Mouse (Mus musculus): ENCODE data around the gene Mdm2. TPM values are rescaled to one million over a fixed set of nuclear protein-coding genes. Genes with fewer than 3 reads are reported as not detected.

Gene Mdm2
- polyA plus RNA-seq, 1 experiment, result 37.2 TPM

GRCm38 (mm10) chr10:117728574-117728973 lies 18.0 kb upstream of the Mdm2 start:
- Histone ChIP-seq H3K4me3 (ENCODE audit: extremely low read depth, insufficient read depth, insufficient read length) (no peak overlapping the region), H3K4me1 (ENCODE audit: control insufficient read depth, insufficient read depth, insufficient read length) (no peaks in the 10 kb centered on the region), H3K36me3 (ENCODE audit: control insufficient read depth, insufficient read depth, low read length) (no peaks in the 10 kb centered on the region), H3K27ac (ENCODE audit: insufficient read depth, low read length) (no peak overlapping the region), H3K27me3 (ENCODE audit: control insufficient read depth, insufficient read depth, low read length) (no peaks in the 10 kb centered on the region)
- TF ChIP-seq POLR2A (IDR thresholded peaks at IDR 0.05; ENCODE audit: low read depth, low read length) (no peak), CTCF (IDR thresholded peaks at IDR 0.05; ENCODE audit: extremely low read depth, insufficient read depth, insufficient read length, insufficient replicate concordance) (no peak)
- no peak for DNase-seq (ENCODE audit: low read depth in 1 of 2, low spot score in 2 of 2)
- 79% methylated on average over 5 of the region's 5 CpGs for WGBS

GRCm38 (mm10) chr10:117727518-117728110 lies 17.1 kb upstream of the Mdm2 start:
- no peak overlapping the region for H3K27ac ChIP-seq (ENCODE audit: insufficient read depth, low read length)
- no peak overlapping the region for H3K4me3 ChIP-seq (ENCODE audit: extremely low read depth, insufficient read depth, insufficient read length)
- no peaks in the 10 kb centered on the region for H3K4me1 ChIP-seq (ENCODE audit: control insufficient read depth, insufficient read depth, insufficient read length)
- DNase-seq (ENCODE audit: low read depth in 1 of 2, low spot score in 2 of 2), result no peak
- TF ChIP-seq CTCF (IDR thresholded peaks at IDR 0.05; ENCODE audit: extremely low read depth, insufficient read depth, insufficient read length, insufficient replicate concordance) (no peak), POLR2A (IDR thresholded peaks at IDR 0.05; ENCODE audit: low read depth, low read length) (no peak)
- no peaks in the 10 kb centered on the region for H3K27me3 ChIP-seq (ENCODE audit: control insufficient read depth, insufficient read depth, low read length)
- H3K36me3 ChIP-seq (ENCODE audit: control insufficient read depth, insufficient read depth, low read length), result no peaks in the 10 kb centered on the region
- WGBS, result 92% methylated on average over 9 of the region's 9 CpGs

- Histone ChIP-seq H3K36me3 (ENCODE audit: control insufficient read depth, insufficient read depth, low read length) (no peaks in the 10 kb centered on the region), H3K4me3 (ENCODE audit: extremely low read depth, insufficient read depth, insufficient read length) (no peak overlapping the region), H3K4me1 (ENCODE audit: control insufficient read depth, insufficient read depth, insufficient read length) (no peaks in the 10 kb centered on the region), H3K27ac (ENCODE audit: insufficient read depth, low read length) (no peak overlapping the region), H3K27me3 (ENCODE audit: control insufficient read depth, insufficient read depth, low read length) (no peaks in the 10 kb centered on the region)
- DNase-seq (ENCODE audit: low read depth in 1 of 2, low spot score in 2 of 2), result no peak
- no peak for TF ChIP-seq CTCF (IDR thresholded peaks at IDR 0.05; ENCODE audit: extremely low read depth, insufficient read depth, insufficient read length, insufficient replicate concordance)
- no peak for TF ChIP-seq POLR2A (IDR thresholded peaks at IDR 0.05; ENCODE audit: low read depth, low read length)
- WGBS, result 92% methylated on average over 4 of the region's 4 CpGs
These were observed 16.4 kb upstream of the Mdm2 start for GRCm38 (mm10) chr10:117726888-117727385.

- Histone ChIP-seq H3K27ac (ENCODE audit: insufficient read depth, low read length) (no peak overlapping the region), H3K27me3 (ENCODE audit: control insufficient read depth, insufficient read depth, low read length) (no peaks in the 10 kb centered on the region), H3K4me1 (ENCODE audit: control insufficient read depth, insufficient read depth, insufficient read length) (no peaks in the 10 kb centered on the region), H3K36me3 (ENCODE audit: control insufficient read depth, insufficient read depth, low read length) (no peaks in the 10 kb centered on the region), H3K4me3 (ENCODE audit: extremely low read depth, insufficient read depth, insufficient read length) (no peak overlapping the region)
- WGBS, result 93% methylated on average over 4 of the region's 4 CpGs
- no peak for DNase-seq (ENCODE audit: low read depth in 1 of 2, low spot score in 2 of 2)
- TF ChIP-seq POLR2A (IDR thresholded peaks at IDR 0.05; ENCODE audit: low read depth, low read length), result no peak
- no peak for TF ChIP-seq CTCF (IDR thresholded peaks at IDR 0.05; ENCODE audit: extremely low read depth, insufficient read depth, insufficient read length, insufficient replicate concordance)
These were observed 15.8 kb upstream of the Mdm2 start for GRCm38 (mm10) chr10:117726350-117726749.

GRCm38 (mm10) chr10:117725671-117726070 lies 15.1 kb upstream of the Mdm2 start:
- no peak for DNase-seq (ENCODE audit: low read depth in 1 of 2, low spot score in 2 of 2)
- Histone ChIP-seq H3K4me3 (ENCODE audit: extremely low read depth, insufficient read depth, insufficient read length) (no peak overlapping the region), H3K4me1 (ENCODE audit: control insufficient read depth, insufficient read depth, insufficient read length) (no peaks in the 10 kb centered on the region), H3K36me3 (ENCODE audit: control insufficient read depth, insufficient read depth, low read length) (no peaks in the 10 kb centered on the region), H3K27ac (ENCODE audit: insufficient read depth, low read length) (no peak overlapping the region), H3K27me3 (ENCODE audit: control insufficient read depth, insufficient read depth, low read length) (no peaks in the 10 kb centered on the region)
- 86% methylated on average over 7 of the region's 7 CpGs for WGBS
- TF ChIP-seq POLR2A (IDR thresholded peaks at IDR 0.05; ENCODE audit: low read depth, low read length), result no peak
- no peak for TF ChIP-seq CTCF (IDR thresholded peaks at IDR 0.05; ENCODE audit: extremely low read depth, insufficient read depth, insufficient read length, insufficient replicate concordance)

- no peak overlapping the region for H3K4me3 ChIP-seq (ENCODE audit: extremely low read depth, insufficient read depth, insufficient read length)
- H3K27me3 ChIP-seq (ENCODE audit: control insufficient read depth, insufficient read depth, low read length), result no peaks in the 10 kb centered on the region
- whole genome bisulfite sequencing, result 91% methylated on average over 3 of the region's 3 CpGs
- DNase-seq (ENCODE audit: low read depth in 1 of 2, low spot score in 2 of 2), result no peak
- H3K4me1 ChIP-seq (ENCODE audit: control insufficient read depth, insufficient read depth, insufficient read length), result peaks cover 2% of the 10 kb centered on the region; the same call in 1 of the 2 replicates
- H3K36me3 ChIP-seq (ENCODE audit: control insufficient read depth, insufficient read depth, low read length), result no peaks in the 10 kb centered on the region
- TF ChIP-seq CTCF (IDR thresholded peaks at IDR 0.05; ENCODE audit: extremely low read depth, insufficient read depth, insufficient read length, insufficient replicate concordance), result no peak
- no peak for TF ChIP-seq POLR2A (IDR thresholded peaks at IDR 0.05; ENCODE audit: low read depth, low read length)
- no peak overlapping the region for H3K27ac ChIP-seq (ENCODE audit: insufficient read depth, low read length)
These were observed 14.3 kb upstream of the Mdm2 start for GRCm38 (mm10) chr10:117724804-117725361.

GRCm38 (mm10) chr10:117724136-117724718 lies 13.7 kb upstream of the Mdm2 start:
- DNase-seq (ENCODE audit: low read depth in 1 of 2, low spot score in 2 of 2), result no peak
- Histone ChIP-seq H3K27ac (ENCODE audit: insufficient read depth, low read length) (no peak overlapping the region), H3K4me3 (ENCODE audit: extremely low read depth, insufficient read depth, insufficient read length) (no peak overlapping the region), H3K4me1 (ENCODE audit: control insufficient read depth, insufficient read depth, insufficient read length) (peaks cover 2% of the 10 kb centered on the region; the same call in 1 of the 2 replicates), H3K36me3 (ENCODE audit: control insufficient read depth, insufficient read depth, low read length) (no peaks in the 10 kb centered on the region), H3K27me3 (ENCODE audit: control insufficient read depth, insufficient read depth, low read length) (no peaks in the 10 kb centered on the region)
- 80% methylated on average over 5 of the region's 5 CpGs for WGBS
- no peak for TF ChIP-seq CTCF (IDR thresholded peaks at IDR 0.05; ENCODE audit: extremely low read depth, insufficient read depth, insufficient read length, insufficient replicate concordance)
- TF ChIP-seq POLR2A (IDR thresholded peaks at IDR 0.05; ENCODE audit: low read depth, low read length), result no peak
